8 mouse cellular contexts compared by ENCODE assay signal in the genomic region with DNA sequence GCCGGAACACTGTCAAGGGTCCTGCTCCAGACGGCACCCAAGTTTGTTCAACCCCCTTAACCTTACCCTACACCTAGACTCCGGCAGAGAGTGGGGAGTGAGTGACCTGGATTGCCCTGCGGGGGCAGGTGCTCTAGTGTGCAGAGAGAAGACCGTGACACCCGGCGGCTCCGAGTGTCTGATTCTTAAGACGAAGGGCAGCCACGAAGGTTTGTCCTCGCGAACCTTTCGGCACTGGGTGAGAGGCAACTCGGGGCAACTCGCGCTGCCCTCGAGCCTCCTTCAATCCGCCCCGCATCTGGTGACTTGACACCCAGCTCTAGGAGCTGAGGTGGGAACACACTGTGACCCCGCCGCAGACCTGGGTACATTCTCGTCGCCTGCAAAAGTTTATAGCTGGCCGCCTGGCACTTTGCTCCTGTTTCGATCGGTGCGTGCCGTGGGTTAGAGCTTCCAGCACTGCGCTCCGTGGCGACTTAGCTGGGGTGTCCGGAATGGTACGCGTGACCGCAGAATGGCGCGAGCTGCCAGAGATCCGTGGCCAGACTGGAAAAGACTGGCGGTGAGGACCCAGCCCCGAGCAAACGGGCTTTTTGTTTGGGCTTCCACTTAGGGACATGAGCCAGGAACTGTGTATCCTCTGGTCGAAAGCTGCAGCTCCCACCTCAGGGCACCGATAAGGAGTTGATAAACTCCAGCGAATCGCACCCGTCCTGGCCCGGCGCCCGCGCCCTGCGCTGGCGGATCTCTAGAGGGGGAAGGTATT. TPM values are rescaled to one million over a fixed set of nuclear protein-coding genes. Genes with fewer than 3 reads are reported as not detected.
DNase-seq lines count a peak whose midpoint lies in the region; ATAC-seq and TF ChIP-seq lines count a peak whose summit lies in the region.

No protein-coding gene starts in this region.

- peaks cover 8% of the 10 kb centered on the region for H3K4me1 ChIP-seq in embryonic facial prominence, embryonic 11.5 days (ENCODE audit: control insufficient read depth, insufficient read depth, low read length)
- H3K4me1 ChIP-seq in heart, embryonic 14.5 days (ENCODE audit: control insufficient read depth in 2 of 2, insufficient read depth in 2 of 2, low read length in 2 of 2): peaks cover 10 to 11% of the 10 kb centered on the region in 2 experiments
- peaks cover 14% of the 10 kb centered on the region for H3K4me1 ChIP-seq in midbrain, embryonic 11.5 days (ENCODE audit: control insufficient read depth, insufficient read depth, low read length)

- H3K27ac ChIP-seq in left cerebral cortex, adult 2 months: peak overlapping the region; percentile 80
- no peak overlapping the region for H3K27ac ChIP-seq in embryonic facial prominence, embryonic 11.5 days (replicated peaks; ENCODE audit: low read depth, low read length)
- H3K27ac ChIP-seq in heart, embryonic 14.5 days (replicated peaks in 1 of 2; ENCODE audit: control insufficient read depth in 1 of 2, insufficient read depth in 1 of 2, low read depth in 2 of 2, low read length in 2 of 2): peak overlapping the region in 1 of 2 experiments; percentile 24; a peak in 1 of 4 replicates
- H3K27ac ChIP-seq in midbrain, embryonic 11.5 days (ENCODE audit: low read depth, low read length): no peak overlapping the region

- peaks cover 29% of the 10 kb centered on the region for H3K27me3 ChIP-seq in embryonic facial prominence, embryonic 11.5 days (ENCODE audit: control insufficient read depth, insufficient read depth, low read length)
- peaks cover 15% of the 10 kb centered on the region for H3K27me3 ChIP-seq in heart, embryonic 14.5 days (ENCODE audit: control insufficient read depth, insufficient read depth, low read length)
- peaks cover 42% of the 10 kb centered on the region for H3K27me3 ChIP-seq in midbrain, embryonic 11.5 days (ENCODE audit: control insufficient read depth, insufficient read depth, low read length)

- ATAC-seq in embryonic facial prominence, embryonic 11.5 days (replicated peaks; ENCODE audit: insufficient number of reproducible peaks, low FRiP score, low TSS enrichment, low read depth): no peak
- ATAC-seq in heart, embryonic 14.5 days (ENCODE audit: insufficient number of reproducible peaks, insufficient read depth, low FRiP score, low read depth): no peak
- no peak for ATAC-seq in midbrain, embryonic 11.5 days (ENCODE audit: low FRiP score)

- no peaks in the 10 kb centered on the region for H3K36me3 ChIP-seq in embryonic facial prominence, embryonic 11.5 days (replicated peaks; ENCODE audit: control insufficient read depth, insufficient read depth, low read depth, low read length)
- H3K36me3 ChIP-seq in heart, embryonic 14.5 days (ENCODE audit: control insufficient read depth, insufficient read depth, low read length): no peaks in the 10 kb centered on the region
- H3K36me3 ChIP-seq in midbrain, embryonic 11.5 days (ENCODE audit: control insufficient read depth, insufficient read depth, low read length): no peaks in the 10 kb centered on the region

- H3K4me3 ChIP-seq in left cerebral cortex, adult 2 months: peak overlapping the region; percentile 52
- H3K4me3 ChIP-seq in embryonic facial prominence, embryonic 11.5 days (ENCODE audit: low read depth, low read length): peak overlapping the region; percentile 52
- H3K4me3 ChIP-seq in heart, embryonic 14.5 days (ENCODE audit: control insufficient read depth in 1 of 2, insufficient read depth in 1 of 2, low read depth in 1 of 2, low read length in 2 of 2): peak overlapping the region; percentile 63 to 90
- peak overlapping the region; percentile 51 for H3K4me3 ChIP-seq in midbrain, embryonic 11.5 days (ENCODE audit: low read depth, low read length)

- peak overlapping the region; percentile 89 for H3K4me2 ChIP-seq in embryonic facial prominence, embryonic 11.5 days (ENCODE audit: low read depth, low read length)
- peak overlapping the region; percentile 96 for H3K4me2 ChIP-seq in heart, embryonic 14.5 days (ENCODE audit: low read length)
- H3K4me2 ChIP-seq in midbrain, embryonic 11.5 days: peak overlapping the region; percentile 76

- peak overlapping the region; percentile 18; the same call in 1 of the 2 replicates for H3K9ac ChIP-seq in embryonic facial prominence, embryonic 11.5 days (replicated peaks; ENCODE audit: low read length)
- H3K9ac ChIP-seq in heart, embryonic 14.5 days (ENCODE audit: low read length): peak overlapping the region; percentile 79
- no peak overlapping the region for H3K9ac ChIP-seq in midbrain, embryonic 11.5 days (ENCODE audit: low read length)

- WGBS in embryonic facial prominence, embryonic 11.5 days: 2% methylated on average over 52 of the region's 52 CpGs
- 1% methylated on average over 52 of the region's 52 CpGs for WGBS in heart, embryonic 14.5 days
- WGBS in midbrain, embryonic 11.5 days: 2% methylated on average over 52 of the region's 52 CpGs

- H3K9me3 ChIP-seq in embryonic facial prominence, embryonic 11.5 days (replicated peaks; ENCODE audit: control insufficient read depth, low read length): no peaks in the 10 kb centered on the region
- H3K9me3 ChIP-seq in heart, embryonic 14.5 days (ENCODE audit: control insufficient read depth, low read length): no peaks in the 10 kb centered on the region
- no peaks in the 10 kb centered on the region for H3K9me3 ChIP-seq in midbrain, embryonic 11.5 days (ENCODE audit: control insufficient read depth, low read length)

- no peak for DNase-seq in left cerebral cortex, adult 2 months (ENCODE audit: extremely low spot score in 1 of 2, low spot score in 2 of 2)
- no peak for DNase-seq in left cerebral cortex, postnatal 36 days (ENCODE audit: low spot score in 2 of 2)
- peak; percentile 28 for DNase-seq in embryonic facial prominence, embryonic 11.5 days (ENCODE audit: low spot score)
- peak; percentile 47 to 72 for DNase-seq in kidney, postnatal 25 days
- peak; percentile 94 for DNase-seq in midbrain, embryonic 11.5 days (ENCODE audit: low spot score, missing footprints)
- peak; percentile 71 for DNase-seq in testis, postnatal 14 days (ENCODE audit: low spot score)
- DNase-seq in c-Kit-positive CD71-positive TER-119-positive erythroid progenitor cells, embryonic 14.5 days (ENCODE audit: low spot score): no peak

- intact Hi-C loops in left cerebral cortex, adult 2 months (cut with DNase I): loop anchor here (5.0 kb wide), 3 partner anchors 47 to 258 kb away; no protein-coding TSS in a partner anchor
- intact Hi-C loops in left cerebral cortex, postnatal 36 days (cut with DNase I): loop anchor here (2.0 to 10.0 kb wide), 5 partner anchors 28 to 268 kb away; no protein-coding TSS in a partner anchor

- no peak for TF ChIP-seq CTCF in left cerebral cortex, adult 2 months (IDR thresholded peaks at IDR 0.05)

RNA-seq across cellular contexts. Expression of gene Epas1, which starts 1.5 kb away (rescaled TPM):
- 10 to 100 TPM; 93.6 to 97.0 TPM for total RNA-seq in left cerebral cortex, adult 2 months (2021)
- 10 to 100 TPM; 82.2 to 94.0 TPM for total RNA-seq in left cerebral cortex, postnatal 36 days (2021)
- polyA plus RNA-seq in embryonic facial prominence, embryonic 11.5 days (2014; fragmentation: Nextera tagmentation; extraction: Ambion mirVana): 6.5 and 6.7 TPM in 2 replicates
- 13.7 and 15.6 TPM in 2 replicates for polyA plus RNA-seq in heart, embryonic 14.5 days (2014; fragmentation: Nextera tagmentation; extraction: Ambion mirVana)
- polyA plus RNA-seq in midbrain, embryonic 11.5 days (2014; fragmentation: Nextera tagmentation; extraction: Ambion mirVana): 7.3 and 8.6 TPM in 2 replicates

Comparison
In these comparisons a context has a peak if more than half of its experiments do, and no peak if none do; other contexts are left out.
1. DNase-seq: peak in embryonic facial prominence, embryonic 11.5 days (single experiment), kidney, postnatal 25 days (2 of 2), midbrain, embryonic 11.5 days (single experiment) and testis, postnatal 14 days (single experiment); none in left cerebral cortex, adult 2 months (0 of 2), left cerebral cortex, postnatal 36 days (0 of 2) and c-Kit-positive CD71-positive TER-119-positive erythroid progenitor cells, embryonic 14.5 days (single experiment).
2. Peak in every context shown above with its lines, with median percentiles within 50 percentile points of each other: H3K4me3 ChIP-seq and H3K4me2 ChIP-seq.